Mouse (Mus musculus): ENCODE measurements around the gene Scyl1.

GRCm38 (mm10) chr19:5800350-5800631 lies 29.1 kb upstream of the Scyl1 start:
- TF ChIP-seq CTCF (IDR thresholded peaks at IDR 0.05; ENCODE audit: low read depth) = no peak
- TF ChIP-seq EP300 (optimal IDR thresholded peaks at IDR 0.05) = no peak

All from stomach, postnatal 0 days (tissue).